Mouse (Mus musculus): ENCODE results near the gene Pdcd7. TPM values are rescaled to one million over a fixed set of nuclear protein-coding genes. Genes with fewer than 3 reads are reported as not detected.
A peak's percentile ranks its signal among the peaks of the same experiment; 100 is the strongest.
"Not testable (repeated sequence)": the region's sequence is repeated elsewhere in the genome, so short reads cannot be mapped to it uniquely, and the experiment has no call there.

Gene Pdcd7
- total RNA-seq (2021): 16.1 and 19.0 TPM in 2 replicates
- long read RNA-seq, transcript Pdcd7-201 (5 exons, 2,419 nt): major isoform, 54 of 60 reads
- long read RNA-seq, partial matches to known transcripts: 4 of 60 reads
- long read RNA-seq, other reads (novel, unspliced or antisense): 2 of 60 reads

DNA sequence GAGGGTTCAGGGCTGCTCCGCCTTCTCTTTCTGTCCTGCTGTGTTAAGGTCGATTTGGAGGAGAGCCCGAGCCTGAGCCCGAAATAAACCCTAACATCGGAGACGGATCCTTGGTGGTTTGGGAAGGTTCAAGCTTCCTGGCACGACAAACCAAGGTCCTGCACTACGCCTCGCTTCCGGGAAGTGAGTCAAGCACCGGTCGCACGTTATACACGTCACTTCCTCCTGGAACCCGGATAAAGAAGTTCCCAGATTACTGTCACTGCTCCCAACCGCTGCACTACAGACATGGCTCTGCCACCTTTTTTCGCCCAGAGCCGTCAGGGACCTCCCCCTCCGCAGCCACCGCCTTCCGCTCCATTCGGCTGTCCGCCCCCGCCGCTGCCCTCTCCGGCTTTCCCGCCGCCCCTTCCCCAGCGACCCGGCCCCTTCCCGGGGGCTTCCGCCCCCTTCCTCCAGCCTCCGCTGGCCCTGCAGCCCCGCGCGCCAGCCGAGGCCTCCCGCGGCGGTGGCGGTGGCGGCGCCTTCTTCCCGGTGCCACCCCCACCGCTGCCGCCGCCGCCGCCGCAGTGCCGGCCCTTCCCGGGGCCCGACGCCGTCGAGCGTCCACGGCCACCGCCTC is at the start of gene Pdcd7:
Gene Pdcd7, plus strand, starts transcription at position 251 of the 622 bp plus-strand sequence.
- peak; percentile 90 for DNase-seq

DNA sequence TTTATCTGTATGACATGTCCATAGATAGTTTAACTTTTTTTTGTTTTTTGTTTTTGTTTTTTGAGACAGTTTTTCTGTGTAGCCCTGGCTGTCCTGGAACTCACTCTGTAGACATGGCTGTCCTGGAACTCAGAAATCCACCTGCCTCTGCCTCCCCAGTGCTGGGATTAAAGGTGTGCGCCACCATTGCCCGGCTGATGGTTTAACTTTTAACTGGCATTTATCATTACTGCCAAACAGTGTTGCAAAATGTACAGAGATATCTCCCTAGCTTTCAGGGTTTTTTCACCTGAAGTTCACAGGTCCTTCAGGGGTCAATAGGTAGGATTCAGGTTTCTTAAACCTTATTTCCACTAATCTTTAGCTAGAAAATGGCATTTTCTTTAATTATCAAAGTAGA is 48.8 kb upstream of the Pdcd7 start:
- DNase-seq: no peak

DNA sequence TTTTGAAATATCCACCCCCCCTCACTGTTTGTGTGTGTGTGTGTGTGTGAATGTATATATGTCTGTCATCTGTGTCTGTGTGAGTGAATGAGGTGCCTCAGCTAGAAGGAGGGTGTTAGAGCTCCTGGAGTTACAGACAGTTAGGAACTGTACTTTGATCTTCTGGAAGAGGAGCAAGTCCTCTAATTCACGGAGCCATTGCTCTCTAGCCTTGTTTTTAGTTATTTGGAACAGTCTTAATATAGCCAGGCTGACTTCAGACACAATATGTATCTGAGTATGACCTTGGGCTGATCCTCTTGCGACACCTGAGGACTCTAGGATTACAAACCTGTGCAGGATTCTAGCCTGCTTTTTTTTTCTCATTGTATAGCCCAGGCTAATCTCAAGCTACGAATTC is 47.1 kb upstream of the Pdcd7 start:
- no peak for DNase-seq

DNA sequence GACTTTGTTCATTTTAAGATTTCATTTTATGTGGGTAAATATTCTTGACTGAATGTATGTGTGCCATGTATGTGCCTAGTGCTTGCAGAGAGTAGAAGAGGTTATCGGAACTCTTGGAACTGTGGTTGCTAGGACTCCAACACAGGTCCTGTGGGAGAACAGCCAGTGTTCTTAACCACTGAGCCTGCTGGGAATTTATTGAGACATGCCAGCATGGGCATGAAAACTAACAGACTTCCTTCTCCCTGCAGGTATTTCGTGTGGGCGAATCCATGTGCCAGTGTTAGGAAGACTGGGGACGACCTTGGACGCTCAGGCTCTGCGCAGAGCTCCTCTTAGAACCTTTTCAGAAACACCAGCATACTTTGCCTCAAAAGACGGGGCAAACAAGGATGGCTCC is 46.3 kb upstream of the Pdcd7 start:
- DNase-seq: no peak

DNA sequence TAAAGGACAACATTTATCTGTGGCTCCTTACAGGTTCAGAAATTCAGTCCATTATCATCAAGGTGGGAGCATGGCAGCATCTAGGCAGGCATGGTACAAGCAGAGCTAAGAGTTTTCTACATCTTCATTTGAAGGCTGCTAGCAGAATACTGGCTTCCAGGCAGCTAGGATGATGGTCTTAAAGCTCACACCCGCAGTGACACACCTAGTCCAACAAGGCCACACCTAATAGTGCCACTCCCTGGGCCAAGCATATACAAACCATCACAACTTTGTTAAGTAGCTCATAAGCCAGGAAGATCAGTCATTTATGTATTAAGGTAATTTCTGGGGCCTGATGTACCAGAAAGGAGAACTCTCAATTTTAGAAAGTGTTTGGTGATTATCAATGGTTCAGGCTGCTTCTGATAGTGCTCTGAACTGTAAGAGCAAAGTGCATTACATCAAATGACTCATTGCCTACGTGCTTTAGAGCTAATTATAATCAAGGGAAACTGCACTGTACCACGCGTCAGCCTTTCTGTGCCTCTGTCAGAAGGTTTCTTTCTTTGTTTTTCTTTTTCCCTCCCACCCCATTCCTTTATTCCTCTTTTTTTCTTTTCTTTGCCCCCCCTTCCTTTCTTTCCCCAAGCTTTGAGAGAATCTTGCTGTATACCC is 43.4 kb upstream of the Pdcd7 start:
- no peak for DNase-seq

DNA sequence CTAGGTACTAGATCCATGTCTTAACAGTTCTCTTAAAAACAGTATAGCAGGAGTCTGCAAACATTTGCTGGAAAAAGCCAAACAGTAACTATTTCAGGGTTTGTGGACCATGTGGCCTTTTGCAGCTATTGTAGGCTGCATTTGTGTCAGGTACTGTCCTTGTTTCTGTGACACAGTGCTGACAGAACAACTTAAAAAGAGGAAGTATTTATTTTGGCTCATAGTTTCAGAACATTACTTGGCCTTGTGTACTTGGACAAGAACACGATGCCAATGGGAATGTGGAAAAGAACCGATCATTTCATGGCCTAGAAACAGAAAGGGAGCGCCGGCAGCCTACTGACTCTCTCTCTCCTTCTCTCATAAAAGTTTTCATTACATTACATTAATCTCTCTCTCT is 42.3 kb upstream of the Pdcd7 start:
- no peak for DNase-seq

DNA sequence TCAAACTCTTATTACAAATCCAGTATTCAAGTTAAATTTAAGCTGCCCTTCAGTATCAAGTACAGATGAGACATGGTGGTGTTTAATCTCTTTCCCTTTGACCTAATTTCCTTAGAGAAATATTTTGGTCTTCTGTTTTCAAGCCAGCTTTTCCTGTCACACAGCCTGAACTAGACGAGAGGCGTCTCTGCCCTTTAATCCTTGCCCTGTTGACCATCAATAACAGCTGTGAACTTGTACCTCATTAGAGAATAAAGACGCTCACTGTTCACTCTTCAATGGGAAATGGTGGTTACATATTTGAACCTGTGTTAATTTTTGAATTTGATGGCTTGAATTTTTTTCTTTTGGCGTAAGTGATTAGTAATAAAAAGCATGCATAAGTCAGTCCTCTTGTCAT is 41.6 kb upstream of the Pdcd7 start:
- no peak for DNase-seq

DNA sequence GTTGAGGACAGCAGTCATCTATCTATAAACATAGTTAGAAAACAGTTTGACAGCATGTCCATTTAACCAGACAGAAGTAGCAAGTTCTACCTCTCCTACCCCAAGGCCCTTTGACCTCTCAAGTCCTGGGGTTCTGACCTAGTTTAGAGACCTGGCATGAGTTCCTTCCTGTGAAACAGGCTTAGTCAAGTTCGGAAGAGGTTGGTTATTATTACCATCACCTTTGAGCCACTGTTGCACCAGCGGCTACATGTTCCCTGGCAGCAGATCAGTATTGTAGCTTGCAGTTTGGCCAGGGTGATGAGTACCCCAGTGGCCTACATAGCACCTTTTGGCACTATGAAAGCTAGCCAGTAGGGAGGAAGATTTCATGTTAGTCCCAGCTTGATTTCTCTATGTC is 39.2 kb upstream of the Pdcd7 start:
- no peak for DNase-seq

DNA sequence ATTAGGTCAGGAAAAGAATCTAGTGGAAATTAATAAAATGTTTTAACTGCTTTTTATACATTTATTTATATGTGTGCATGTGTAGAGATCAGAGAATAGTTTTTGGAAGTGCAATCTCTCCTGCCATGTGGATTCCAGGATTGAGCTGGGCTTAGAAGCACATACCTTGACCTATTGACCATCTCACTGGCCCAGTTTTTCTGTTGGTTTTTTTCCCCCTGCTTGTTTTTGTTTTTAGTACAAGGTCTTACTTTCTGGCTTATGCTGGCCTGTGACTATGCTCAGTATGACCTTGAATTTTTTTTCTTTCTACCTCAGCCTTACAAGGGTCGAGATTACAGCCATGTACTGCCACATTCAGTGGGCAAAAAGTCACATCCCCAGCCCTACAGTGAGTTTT is 37.9 kb upstream of the Pdcd7 start:
- no peak for DNase-seq

DNA sequence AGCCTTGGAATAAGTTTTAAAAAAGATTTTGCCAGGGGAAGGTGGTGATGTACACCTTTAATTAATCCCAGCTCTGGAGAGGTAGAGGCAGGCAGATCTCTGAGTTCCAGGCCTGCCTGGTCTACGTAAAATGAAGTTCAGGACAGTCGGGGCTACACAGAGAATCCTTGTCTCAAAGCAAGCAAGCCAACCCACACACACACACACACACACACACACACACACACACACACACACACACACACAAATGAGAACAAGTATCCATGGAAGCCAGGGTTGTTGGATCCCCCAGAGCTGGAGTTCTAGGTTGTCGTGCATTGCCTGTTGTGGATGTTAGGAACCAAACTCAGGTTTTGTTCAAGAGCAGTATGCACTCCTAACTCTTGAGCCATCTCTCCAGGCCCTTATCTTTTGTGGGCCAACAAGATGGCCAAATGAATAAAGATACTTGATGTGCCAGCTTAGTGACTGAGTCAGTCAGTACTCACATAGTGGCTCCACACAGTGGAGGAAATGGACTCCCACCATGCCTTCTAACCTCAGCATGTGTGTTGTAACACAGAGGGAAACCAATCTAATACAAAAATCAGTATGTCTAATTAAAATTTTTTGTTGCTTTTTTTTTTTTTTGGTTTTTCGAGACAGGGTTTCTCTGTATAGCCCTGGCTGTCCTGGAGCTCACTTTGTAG is 33.1 kb upstream of the Pdcd7 start:
- DNase-seq: no peak

DNA sequence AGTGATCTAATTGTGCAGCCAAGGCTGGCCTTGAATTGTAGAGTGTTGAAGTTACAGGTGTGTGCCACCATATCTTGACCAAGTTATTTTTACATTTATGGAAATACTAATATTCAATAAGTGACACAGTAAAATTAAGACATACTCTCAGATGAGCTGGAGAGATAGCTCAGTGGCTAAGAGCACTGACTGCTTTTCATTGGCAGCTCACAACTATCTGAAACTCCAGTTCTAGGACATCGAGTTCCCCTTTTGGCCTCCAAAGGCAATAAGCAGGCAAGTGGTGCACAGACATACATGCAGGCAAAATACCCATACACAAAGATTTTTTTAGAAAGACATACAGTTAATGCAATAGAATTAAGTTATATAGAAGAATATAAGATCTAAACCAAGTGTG is 32.1 kb upstream of the Pdcd7 start:
- DNase-seq: no peak

DNA sequence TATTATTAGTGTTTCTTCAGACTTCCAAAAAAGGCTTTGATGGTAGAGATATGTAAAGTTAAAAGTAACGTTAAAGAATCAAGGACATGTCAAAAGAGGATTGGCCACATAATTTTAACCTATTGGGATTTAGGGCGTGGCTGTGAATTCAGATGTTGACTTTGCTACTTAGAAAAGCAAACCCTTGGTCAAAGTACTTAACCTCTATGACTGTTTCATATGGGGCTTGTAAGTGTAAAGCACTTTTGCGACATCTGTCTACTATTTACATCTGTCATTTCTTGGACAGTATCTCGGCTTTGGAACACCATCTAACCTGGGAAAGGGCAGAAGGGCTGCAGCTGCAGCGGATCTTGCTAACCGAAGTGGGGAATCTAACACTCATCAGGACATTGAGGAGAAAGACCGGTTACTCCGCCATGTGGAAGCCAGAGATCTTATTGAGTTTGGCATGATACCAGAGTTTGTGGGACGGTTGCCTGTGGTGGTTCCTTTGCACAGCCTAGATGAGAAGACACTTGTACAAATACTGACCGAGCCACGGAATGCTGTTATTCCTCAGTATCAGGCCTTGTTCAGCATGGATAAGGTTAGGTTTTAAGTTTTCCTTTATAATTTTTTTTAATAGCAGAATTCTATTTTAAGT is 23.5 kb upstream of the Pdcd7 start:
- DNase-seq: no peak

DNA sequence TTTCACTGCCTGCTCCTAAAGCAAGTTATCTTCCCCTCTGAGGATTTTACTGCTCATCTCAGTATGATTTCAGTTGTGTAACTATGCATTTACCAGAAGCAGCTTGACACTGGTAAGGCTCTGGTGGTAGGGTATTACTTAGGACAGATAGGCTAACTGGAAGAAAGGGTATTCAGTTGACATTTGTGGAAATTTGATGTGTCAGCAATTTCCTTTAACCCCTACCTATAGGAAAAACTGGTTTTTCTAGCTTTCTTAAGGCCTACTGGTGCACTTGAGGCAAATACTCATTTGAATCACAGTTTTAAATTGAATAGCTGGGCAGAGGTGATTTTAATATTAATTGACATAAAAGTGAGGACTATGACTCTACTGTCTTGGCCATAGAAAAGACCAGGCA is 19.9 kb upstream of the Pdcd7 start:
- DNase-seq: no peak

DNA sequence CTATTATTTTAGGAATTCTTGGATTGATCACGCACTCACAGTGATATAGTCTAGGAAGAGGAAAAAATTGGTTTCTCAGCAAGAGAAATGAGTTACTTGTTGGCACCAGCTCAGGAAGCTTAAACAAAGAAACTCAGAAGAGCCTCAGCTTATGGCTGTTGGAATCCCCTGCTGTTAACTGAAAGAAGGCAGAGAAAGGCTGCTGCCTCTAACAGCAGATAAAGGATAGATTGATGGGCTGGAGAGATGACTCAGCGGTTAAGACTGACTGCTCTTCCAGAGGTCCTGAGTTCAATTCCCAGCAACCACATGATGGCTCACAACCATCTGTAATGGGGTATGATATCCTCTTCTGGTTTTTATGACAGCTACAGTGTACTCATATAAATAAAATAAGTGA is 18.5 kb upstream of the Pdcd7 start:
- DNase-seq: no peak

DNA sequence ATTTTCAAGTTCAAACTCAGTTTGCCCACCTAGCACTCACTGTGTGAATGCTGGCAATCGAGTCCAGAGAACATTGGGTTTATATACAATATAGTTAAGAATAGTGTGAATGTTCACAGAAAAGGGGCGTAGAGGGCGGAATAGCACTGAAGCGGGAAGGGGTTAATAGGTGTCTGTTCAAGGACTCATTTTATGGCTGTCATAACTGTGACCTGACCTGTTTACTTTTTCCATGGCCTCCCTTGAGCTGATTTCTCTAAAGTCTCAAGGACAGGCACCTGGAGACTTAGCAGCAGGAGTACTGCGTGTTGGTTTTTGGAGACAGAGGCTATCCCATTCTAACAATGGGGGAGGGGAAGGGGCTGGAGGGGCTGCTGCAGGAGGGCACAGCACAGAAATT is 11.9 kb upstream of the Pdcd7 start:
- no peak for DNase-seq

DNA sequence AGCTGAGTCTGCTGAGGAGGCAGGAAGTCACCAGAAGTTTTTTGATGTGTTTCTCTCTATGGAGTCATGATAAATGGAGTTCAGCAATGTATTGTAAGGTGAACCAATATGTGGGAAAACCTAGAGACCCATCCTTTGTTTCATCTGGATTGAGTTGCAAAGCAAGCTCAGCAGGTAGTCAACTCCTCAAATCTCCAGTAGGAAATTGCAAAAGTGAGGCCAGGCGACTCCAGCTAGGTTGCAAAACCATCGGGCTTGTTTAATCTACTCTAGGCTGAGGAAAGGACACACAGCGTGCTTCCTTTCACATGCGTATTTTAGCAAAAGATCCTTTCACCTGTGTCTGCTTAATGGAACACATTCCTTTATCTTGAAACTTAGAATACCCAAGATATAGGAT is 6.8 kb upstream of the Pdcd7 start:
- no peak for DNase-seq

DNA sequence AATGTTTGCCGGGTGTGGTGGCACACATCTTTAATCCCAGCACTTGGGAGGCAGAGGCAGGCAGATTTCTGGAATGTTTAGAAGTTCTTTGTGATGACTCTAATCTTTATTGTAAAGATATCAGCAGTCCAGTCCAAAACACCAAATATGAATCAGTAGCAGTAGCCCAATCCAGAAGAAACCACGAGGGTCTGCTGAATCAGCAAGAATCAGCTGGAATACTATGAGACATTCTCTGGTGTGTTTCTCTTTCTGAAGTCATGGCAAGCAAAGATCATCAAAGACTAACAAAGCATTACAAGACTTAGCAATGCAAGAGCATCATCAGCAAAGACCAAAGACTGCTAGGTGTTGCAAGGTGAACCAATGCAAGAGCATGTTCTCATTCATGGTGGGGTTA is 5.5 kb upstream of the Pdcd7 start:
- no peak for DNase-seq

DNA sequence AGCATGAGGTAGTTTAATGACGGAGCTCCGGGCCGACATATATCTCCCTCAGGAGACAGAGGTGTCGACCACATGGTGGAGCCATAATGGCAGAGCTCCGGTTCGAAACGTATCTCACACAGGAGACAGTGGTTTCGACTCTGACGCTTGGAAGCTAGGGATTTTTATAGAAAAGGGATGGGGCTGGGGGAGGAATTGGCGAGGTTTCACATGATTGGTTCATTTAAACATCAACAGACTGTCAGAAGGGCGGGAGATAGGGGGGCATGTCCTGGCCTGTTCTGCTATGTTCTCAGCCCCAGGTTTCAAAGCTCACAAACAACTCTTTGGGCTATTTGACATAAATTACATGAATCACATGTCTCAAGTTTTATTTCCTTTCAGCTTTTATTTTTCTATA is 465 bp upstream of the Pdcd7 start:
- not testable (repeated sequence) for DNase-seq

DNA sequence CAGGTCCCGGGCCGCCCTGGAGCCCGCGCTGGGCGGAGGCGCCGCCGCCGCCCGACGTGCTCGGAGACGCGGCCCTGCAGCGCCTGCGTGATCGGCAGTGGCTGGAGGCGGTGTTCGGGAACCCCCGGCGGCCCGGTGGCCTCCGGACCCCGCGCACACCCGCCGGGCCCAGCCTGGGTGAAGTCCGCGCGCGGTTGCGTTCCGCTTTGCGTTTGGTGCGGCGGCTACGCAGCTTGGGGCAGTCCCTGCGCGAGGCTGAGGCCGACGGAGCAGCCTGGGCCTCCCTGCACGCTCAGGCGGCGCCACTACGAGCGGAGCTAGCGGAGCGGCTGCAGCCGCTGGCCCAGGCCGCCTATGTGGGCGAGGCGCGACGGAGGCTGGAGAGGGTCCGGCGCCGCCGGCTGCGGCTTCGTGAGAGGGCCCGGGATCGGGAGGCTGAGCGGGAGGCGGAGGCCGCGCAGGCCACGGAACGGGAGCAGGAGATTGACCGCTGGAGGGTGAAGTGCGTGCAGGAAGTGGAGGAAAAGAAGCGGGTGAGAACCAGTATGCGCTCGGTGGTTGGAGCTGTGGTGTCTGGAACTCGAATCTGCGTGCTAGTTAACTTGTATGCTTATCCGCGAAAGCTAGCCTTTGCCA is 690 bp downstream of the Pdcd7 start:
- DNase-seq: peak; percentile 52

DNA sequence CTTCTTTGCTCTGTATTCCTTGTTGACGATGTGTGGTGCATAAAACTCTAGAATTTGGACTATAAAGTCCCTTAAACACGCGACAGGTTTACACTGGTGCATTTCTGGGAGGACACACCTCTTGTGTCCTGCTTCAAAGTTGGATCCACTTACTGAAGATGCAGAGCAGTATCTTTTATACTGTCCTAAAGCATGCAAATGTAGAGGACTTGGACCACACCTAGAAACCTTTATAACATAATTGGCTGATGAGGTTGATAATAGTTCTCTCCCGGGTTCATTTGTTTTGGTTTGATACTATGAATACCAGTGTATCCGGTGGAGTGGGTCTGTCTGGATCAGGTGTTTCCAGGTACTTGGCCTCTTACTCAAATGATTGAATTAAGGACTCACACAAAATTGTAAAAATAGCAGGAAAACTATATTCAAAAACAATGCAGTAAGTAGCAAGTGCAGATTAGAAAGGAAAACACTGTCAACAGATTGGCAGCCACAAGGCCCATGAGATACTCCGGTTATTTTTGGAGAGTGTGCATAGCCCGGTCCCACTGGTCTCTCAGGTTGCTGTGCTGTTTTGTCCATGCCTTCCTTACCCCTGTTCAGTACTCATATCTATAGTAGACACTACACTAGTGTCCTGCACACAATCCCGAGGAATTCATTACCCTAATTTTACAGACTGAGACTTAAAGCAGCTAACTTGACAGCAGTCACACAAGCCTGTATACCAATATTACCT is 1.4 kb downstream of the Pdcd7 start:
- DNase-seq: no peak

DNA sequence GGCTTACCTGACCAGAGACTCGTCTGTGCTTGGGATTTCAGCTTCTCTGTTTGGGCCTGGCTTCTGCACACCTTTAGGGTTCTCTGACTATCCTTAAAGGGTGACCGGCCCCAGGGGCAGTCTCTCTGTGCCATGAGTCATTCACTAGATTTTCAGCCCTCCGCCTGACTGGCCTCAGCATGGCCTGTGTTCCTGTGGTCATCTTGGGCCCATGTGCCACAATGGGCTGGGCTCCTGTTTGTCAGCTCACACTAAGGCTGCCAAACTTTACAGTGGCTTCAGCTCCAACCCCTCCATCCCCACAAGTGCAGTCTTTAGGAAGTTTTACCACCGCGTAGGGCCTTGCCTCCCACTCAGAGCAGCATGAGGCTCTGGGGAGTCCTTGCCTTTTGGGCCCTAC is 7.3 kb downstream of the Pdcd7 start:
- DNase-seq: no peak

DNA sequence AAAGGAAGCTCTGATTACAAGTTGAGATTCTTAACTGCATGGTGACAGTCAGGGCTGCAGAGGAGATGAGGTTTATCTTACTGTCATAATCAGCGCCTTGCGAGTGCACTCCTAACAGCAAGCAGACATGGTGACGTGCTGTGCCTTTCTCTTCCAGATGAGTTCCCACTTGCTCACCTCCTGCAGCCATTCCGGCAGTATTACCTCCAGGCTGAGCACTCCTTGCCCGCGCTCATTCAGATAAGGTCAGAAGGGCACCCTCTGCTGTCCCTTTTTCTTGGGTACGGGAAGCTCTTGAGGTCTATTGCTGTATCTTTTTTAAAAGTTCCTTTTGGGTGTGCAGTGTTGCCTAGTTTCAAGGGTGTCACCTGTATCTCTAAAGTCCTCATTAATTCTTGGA is 10.7 kb downstream of the Pdcd7 start:
- DNase-seq: no peak

Data from adrenal gland, postnatal 25 days (tissue).